In the genomic region with DNA sequence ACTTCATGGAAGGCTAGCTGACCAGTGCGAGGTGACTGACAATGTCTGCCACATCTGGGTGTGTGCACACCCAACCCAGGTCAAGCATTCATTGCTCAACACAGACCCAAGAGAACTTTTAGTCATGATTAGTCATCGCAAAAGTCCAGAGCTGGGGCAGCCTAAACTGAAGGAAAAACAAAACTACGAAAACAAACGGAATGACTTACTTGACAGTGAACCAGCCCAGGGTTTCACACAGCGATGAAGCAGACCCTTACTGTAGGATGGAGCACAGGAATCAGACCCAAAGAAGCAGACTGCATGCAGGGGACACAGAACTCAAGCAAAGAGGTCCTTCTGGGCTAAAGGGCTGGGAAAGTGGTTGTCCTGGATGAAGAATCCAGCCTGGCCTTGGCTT, we compare ENCODE assay signal across 10 mouse cellular contexts. TPM values are rescaled to one million over a fixed set of nuclear protein-coding genes. Genes with fewer than 3 reads are reported as not detected.
A peak's percentile ranks its signal among the peaks of the same experiment; 100 is the strongest.
DNase-seq lines count a peak whose midpoint lies in the region.
"Had no signal": no experiment of that assay in that cellular context is flagged by ENCODE, and none has a peak within 500 bp of the region (broad histone marks: within the 10 kb centered on the region; RNA-seq: fewer than 3 reads in every experiment).

No protein-coding gene starts in this region.

- H3K36me3 ChIP-seq in heart, embryonic 10.5 days = peaks cover 12% of the 10 kb centered on the region; the same call in 1 of the 2 replicates
- H3K36me3 ChIP-seq: neural tube, embryonic 12.5 days had no signal

- 92% methylated on average over 5 of the region's 5 CpGs for WGBS in heart, embryonic 10.5 days

- no peaks in the 10 kb centered on the region for H3K27me3 ChIP-seq in heart, embryonic 10.5 days (ENCODE audit: insufficient read depth, poor library complexity, severe bottlenecking)
- H3K27me3 ChIP-seq: limb, embryonic 13.5 days; neural tube, embryonic 12.5 days had no signal

- H3K4me1 ChIP-seq in heart, embryonic 10.5 days = peaks cover 14% of the 10 kb centered on the region; the same call in 1 of the 2 replicates
- H3K4me1 ChIP-seq: limb, embryonic 13.5 days; neural tube, embryonic 12.5 days had no signal

- H3K27ac ChIP-seq in heart, embryonic 10.5 days = no peak overlapping the region
- H3K27ac ChIP-seq: hindbrain, embryonic 14.5 days; limb, embryonic 13.5 days; neural tube, embryonic 12.5 days had no signal

- no peak overlapping the region for H3K4me3 ChIP-seq in heart, embryonic 10.5 days
- H3K4me3 ChIP-seq: limb, embryonic 13.5 days; neural tube, embryonic 12.5 days had no signal

- no peaks in the 10 kb centered on the region for H3K9me3 ChIP-seq in heart, embryonic 10.5 days
- H3K9me3 ChIP-seq: limb, embryonic 13.5 days; neural tube, embryonic 12.5 days had no signal

- peak; percentile 57 for DNase-seq in heart, adult 8-10 months (ENCODE audit: low spot score)
- DNase-seq in heart, postnatal 4 days = no peak
- DNase-seq in 416B (ENCODE audit: low read depth) (peak; percentile 76), adipocyte (ENCODE audit: low spot score) (peak; percentile 81)
- DNase-seq in heart, embryonic 10.5 days (ENCODE audit: low spot score) = peak; percentile 60
- no peak for DNase-seq in thymus, postnatal 14 days
- DNase-seq in ovary, adult 18-20 months (ENCODE audit: low spot score) = no peak

RNA-seq across cellular contexts. Expression of a gene that starts 21.0 kb away (rescaled TPM):
- 1 to 10 TPM; 4.0 to 5.7 (median 5.2) TPM for total RNA-seq in heart, adult 8-10 months (2022)
- 1 to 10 TPM; 4.4 to 4.6 TPM for total RNA-seq in heart, postnatal 4 days (2021)
- polyA plus RNA-seq in heart, embryonic 10.5 days (2016; fragmentation: Nextera tagmentation; extraction: Ambion mirVana) = 7.4 and 9.7 TPM in 2 replicates

RNA-seq across cellular contexts. Expression of a gene that starts 49.4 kb away (rescaled TPM):
- total RNA-seq in heart, adult 8-10 months (2022) = 10 to 100 TPM; 15.1 to 20.3 (median 19.2) TPM
- 10 to 100 TPM; 15.4 to 17.3 TPM for total RNA-seq in heart, postnatal 4 days (2021)
- 6.3 and 6.4 TPM in 2 replicates for polyA plus RNA-seq in heart, embryonic 10.5 days (2016; fragmentation: Nextera tagmentation; extraction: Ambion mirVana)

Comparison
In these comparisons a context has a peak if more than half of its experiments do, and no peak if none do; other contexts are left out.
1. DNase-seq: peak in heart, adult 8-10 months (single experiment), 416B (single experiment), adipocyte (single experiment) and heart, embryonic 10.5 days (single experiment); none in heart, postnatal 4 days (single experiment), thymus, postnatal 14 days (single experiment) and ovary, adult 18-20 months (single experiment).